Mouse (Mus musculus): ENCODE data around the gene Whrn. TPM values are rescaled to one million over a fixed set of nuclear protein-coding genes. Genes with fewer than 3 reads are reported as not detected.

Whrn gene
- polyA plus RNA-seq, 1 experiment from 2014 or later, result 5.0 TPM

DNA sequence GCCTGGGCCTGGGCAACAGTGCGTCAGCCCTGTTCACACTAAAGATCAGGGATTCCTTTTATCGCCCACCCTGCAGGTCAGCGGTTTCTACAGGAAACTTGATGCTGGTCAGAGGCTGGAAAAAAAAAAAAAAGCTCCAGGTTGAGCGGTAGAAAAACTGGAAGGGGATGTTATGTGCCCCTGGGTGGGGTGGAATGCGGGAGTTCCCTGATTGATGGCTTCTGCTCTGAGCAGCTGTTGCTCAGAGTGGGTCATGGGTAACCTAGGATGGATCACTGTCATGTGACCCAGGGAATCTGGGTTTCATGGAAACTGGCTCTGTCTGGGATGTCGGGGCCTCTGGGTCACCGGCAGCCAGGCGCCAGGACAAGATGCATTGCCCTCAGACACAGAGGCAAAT is 69.5 kb downstream of the Whrn start:
- Histone ChIP-seq H3K27me3 (replicated peaks; ENCODE audit: control insufficient read depth, insufficient read depth, low read length) (no peaks in the 10 kb centered on the region), H3K4me2 (ENCODE audit: low read length) (no peak overlapping the region), H3K36me3 (ENCODE audit: control insufficient read depth, insufficient read depth, low read length) (no peaks in the 10 kb centered on the region), H3K27ac (ENCODE audit: low read depth, low read length) (no peak overlapping the region), H3K9me3 (ENCODE audit: control insufficient read depth, low read length) (no peaks in the 10 kb centered on the region), H3K9ac (ENCODE audit: low read depth, low read length) (no peak overlapping the region), H3K4me1 (ENCODE audit: control insufficient read depth, insufficient read depth, low read depth, low read length) (no peaks in the 10 kb centered on the region), H3K4me3 (ENCODE audit: low read length) (no peak overlapping the region)
- 67% methylated on average over 8 of the region's 8 CpGs for WGBS
- no peak for ATAC-seq

GRCm38 (mm10) chr4:63423811-63424210 is 72.0 kb downstream of the Whrn start:
- H3K27me3 ChIP-seq (replicated peaks; ENCODE audit: control insufficient read depth, insufficient read depth, low read length), result no peaks in the 10 kb centered on the region
- H3K36me3 ChIP-seq (ENCODE audit: control insufficient read depth, insufficient read depth, low read length), result no peaks in the 10 kb centered on the region
- H3K4me3 ChIP-seq (ENCODE audit: low read length), result no peak overlapping the region
- H3K4me2 ChIP-seq (ENCODE audit: low read length), result no peak overlapping the region
- no peak overlapping the region for H3K9ac ChIP-seq (ENCODE audit: low read depth, low read length)
- no peak for ATAC-seq
- 27% methylated on average over 5 of the region's 5 CpGs for WGBS
- no peaks in the 10 kb centered on the region for H3K9me3 ChIP-seq (ENCODE audit: control insufficient read depth, low read length)
- H3K4me1 ChIP-seq (ENCODE audit: control insufficient read depth, insufficient read depth, low read depth, low read length), result no peaks in the 10 kb centered on the region
- no peak overlapping the region for H3K27ac ChIP-seq (ENCODE audit: low read depth, low read length)

DNA sequence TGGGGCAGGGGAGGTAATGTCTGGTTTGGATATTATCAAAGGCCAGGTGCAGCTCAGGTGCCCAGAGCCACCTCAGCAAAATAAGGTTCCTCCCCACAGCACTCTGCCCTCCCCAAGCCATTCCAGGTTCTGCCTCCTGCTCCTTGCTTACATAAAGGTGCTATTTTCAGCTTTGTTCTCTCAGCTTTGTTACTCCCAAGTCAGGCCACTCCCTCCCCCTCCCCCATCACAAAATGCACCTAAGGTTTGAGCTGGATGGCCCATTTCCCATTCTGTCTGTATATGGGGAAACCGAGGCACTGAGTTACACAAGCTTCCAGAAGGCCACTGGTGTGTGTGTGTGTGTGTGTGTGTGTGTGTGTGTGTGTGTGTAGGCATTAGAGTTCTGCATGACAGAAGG is 72.6 kb downstream of the Whrn start:
- 74% methylated on average over 1 of the region's 1 CpGs for WGBS
- Histone ChIP-seq H3K9me3 (ENCODE audit: control insufficient read depth, low read length) (no peaks in the 10 kb centered on the region), H3K4me3 (ENCODE audit: low read length) (no peak overlapping the region), H3K4me1 (ENCODE audit: control insufficient read depth, insufficient read depth, low read depth, low read length) (no peaks in the 10 kb centered on the region), H3K4me2 (ENCODE audit: low read length) (no peak overlapping the region), H3K36me3 (ENCODE audit: control insufficient read depth, insufficient read depth, low read length) (no peaks in the 10 kb centered on the region), H3K9ac (ENCODE audit: low read depth, low read length) (no peak overlapping the region), H3K27me3 (replicated peaks; ENCODE audit: control insufficient read depth, insufficient read depth, low read length) (no peaks in the 10 kb centered on the region), H3K27ac (ENCODE audit: low read depth, low read length) (no peak overlapping the region)
- no peak for ATAC-seq

GRCm38 (mm10) chr4:63420143-63420920 is 75.5 kb downstream of the Whrn start:
- no peak overlapping the region for H3K4me2 ChIP-seq (ENCODE audit: low read length)
- no peak for ATAC-seq
- no peaks in the 10 kb centered on the region for H3K27me3 ChIP-seq (replicated peaks; ENCODE audit: control insufficient read depth, insufficient read depth, low read length)
- H3K9ac ChIP-seq (ENCODE audit: low read depth, low read length), result no peak overlapping the region
- H3K36me3 ChIP-seq (ENCODE audit: control insufficient read depth, insufficient read depth, low read length), result no peaks in the 10 kb centered on the region
- H3K4me1 ChIP-seq (ENCODE audit: control insufficient read depth, insufficient read depth, low read depth, low read length), result peaks cover 2% of the 10 kb centered on the region; the same call in 1 of the 2 replicates
- no peak overlapping the region for H3K27ac ChIP-seq (ENCODE audit: low read depth, low read length)
- WGBS, result 54% methylated on average over 14 of the region's 14 CpGs
- no peaks in the 10 kb centered on the region for H3K9me3 ChIP-seq (ENCODE audit: control insufficient read depth, low read length)
- no peak overlapping the region for H3K4me3 ChIP-seq (ENCODE audit: low read length)

- no peak overlapping the region for H3K4me2 ChIP-seq (ENCODE audit: low read length)
- no peak overlapping the region for H3K27ac ChIP-seq (ENCODE audit: low read depth, low read length)
- ATAC-seq, result no peak
- no peaks in the 10 kb centered on the region for H3K36me3 ChIP-seq (ENCODE audit: control insufficient read depth, insufficient read depth, low read length)
- H3K9me3 ChIP-seq (ENCODE audit: control insufficient read depth, low read length), result no peaks in the 10 kb centered on the region
- H3K9ac ChIP-seq (ENCODE audit: low read depth, low read length), result no peak overlapping the region
- H3K4me3 ChIP-seq (ENCODE audit: low read length), result no peak overlapping the region
- 82% methylated on average over 11 of the region's 11 CpGs for WGBS
- H3K4me1 ChIP-seq (ENCODE audit: control insufficient read depth, insufficient read depth, low read depth, low read length), result peaks cover 2% of the 10 kb centered on the region; the same call in 1 of the 2 replicates
- H3K27me3 ChIP-seq (replicated peaks; ENCODE audit: control insufficient read depth, insufficient read depth, low read length), result no peaks in the 10 kb centered on the region
These were observed 77.5 kb downstream of the Whrn start for GRCm38 (mm10) chr4:63418270-63418669.

- Histone ChIP-seq H3K36me3 (ENCODE audit: control insufficient read depth, insufficient read depth, low read length) (no peaks in the 10 kb centered on the region), H3K4me1 (ENCODE audit: control insufficient read depth, insufficient read depth, low read depth, low read length) (peaks cover 2% of the 10 kb centered on the region; the same call in 1 of the 2 replicates), H3K9ac (ENCODE audit: low read depth, low read length) (0 out of 2 replicates have a peak overlapping the region, but pooled peaks have one; percentile 39), H3K27me3 (replicated peaks; ENCODE audit: control insufficient read depth, insufficient read depth, low read length) (no peaks in the 10 kb centered on the region), H3K4me2 (ENCODE audit: low read length) (no peak overlapping the region), H3K27ac (ENCODE audit: low read depth, low read length) (no peak overlapping the region), H3K9me3 (ENCODE audit: control insufficient read depth, low read length) (no peaks in the 10 kb centered on the region), H3K4me3 (ENCODE audit: low read length) (no peak overlapping the region)
- ATAC-seq, result peak; percentile 83
- 16% methylated on average over 9 of the region's 9 CpGs for WGBS
These were observed 78.4 kb downstream of the Whrn start for GRCm38 (mm10) chr4:63417318-63417957.

DNA sequence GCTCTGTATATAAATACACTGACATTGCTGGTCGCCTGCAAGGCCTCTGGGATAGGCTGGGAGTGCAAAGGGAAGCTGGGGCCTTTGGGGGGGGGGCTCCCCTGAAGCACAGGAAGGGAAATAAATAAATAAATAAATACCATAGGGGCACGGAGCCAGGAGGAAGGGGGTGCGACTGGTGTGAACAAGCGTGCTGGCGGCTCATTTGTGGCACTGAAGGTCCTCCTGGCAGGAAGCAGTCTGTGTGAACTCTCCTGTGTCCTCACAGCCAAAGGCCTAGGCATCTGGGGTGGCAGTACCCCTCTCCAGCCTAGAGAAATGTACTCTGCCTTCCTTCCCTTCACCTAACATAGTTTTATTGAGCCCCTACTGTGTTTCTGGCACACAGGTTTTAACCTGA is 80.8 kb downstream of the Whrn start:
- no peak for ATAC-seq
- WGBS, result 83% methylated on average over 5 of the region's 5 CpGs
- Histone ChIP-seq H3K27me3 (replicated peaks; ENCODE audit: control insufficient read depth, insufficient read depth, low read length) (no peaks in the 10 kb centered on the region), H3K9me3 (ENCODE audit: control insufficient read depth, low read length) (no peaks in the 10 kb centered on the region), H3K9ac (ENCODE audit: low read depth, low read length) (no peak overlapping the region), H3K27ac (ENCODE audit: low read depth, low read length) (no peak overlapping the region), H3K4me2 (ENCODE audit: low read length) (no peak overlapping the region), H3K36me3 (ENCODE audit: control insufficient read depth, insufficient read depth, low read length) (no peaks in the 10 kb centered on the region), H3K4me3 (ENCODE audit: low read length) (no peak overlapping the region), H3K4me1 (ENCODE audit: control insufficient read depth, insufficient read depth, low read depth, low read length) (peaks cover 8% of the 10 kb centered on the region)

- H3K4me1 ChIP-seq (ENCODE audit: control insufficient read depth, insufficient read depth, low read depth, low read length), result peaks cover 27% of the 10 kb centered on the region
- no peaks in the 10 kb centered on the region for H3K36me3 ChIP-seq (ENCODE audit: control insufficient read depth, insufficient read depth, low read length)
- no peaks in the 10 kb centered on the region for H3K9me3 ChIP-seq (ENCODE audit: control insufficient read depth, low read length)
- H3K4me2 ChIP-seq (ENCODE audit: low read length), result no peak overlapping the region; the same call in none of the 2 replicates
- 73% methylated on average over 5 of the region's 5 CpGs for WGBS
- ATAC-seq, result no peak
- no peaks in the 10 kb centered on the region for H3K27me3 ChIP-seq (replicated peaks; ENCODE audit: control insufficient read depth, insufficient read depth, low read length)
- H3K9ac ChIP-seq (ENCODE audit: low read depth, low read length), result no peak overlapping the region
- no peak overlapping the region for H3K4me3 ChIP-seq (ENCODE audit: low read length)
- H3K27ac ChIP-seq (ENCODE audit: low read depth, low read length), result no peak overlapping the region
These were observed 84.6 kb downstream of the Whrn start for GRCm38 (mm10) chr4:63411222-63411621.

DNA sequence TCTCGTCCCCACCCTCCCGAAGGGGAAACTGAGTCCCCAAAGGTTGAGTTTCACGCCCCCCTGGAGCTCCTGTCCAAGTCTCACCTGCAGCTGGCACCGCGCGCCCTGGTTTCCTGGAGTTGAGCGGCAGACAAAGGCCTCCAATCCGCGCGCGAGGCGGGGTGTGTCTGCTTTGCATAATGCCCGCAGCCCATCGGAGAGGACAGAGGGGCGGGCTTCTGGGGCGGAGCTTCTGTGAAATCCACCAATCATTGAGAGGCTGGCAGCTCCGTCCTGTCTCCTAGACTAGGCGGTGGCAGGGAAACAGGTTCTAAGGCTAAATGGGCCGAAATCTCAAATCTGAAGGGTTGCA is 85.2 kb downstream of the Whrn start:
- H3K4me2 ChIP-seq (ENCODE audit: low read length), result peak overlapping the region; percentile 99
- 0% methylated on average over 19 of the region's 19 CpGs for WGBS
- peak overlapping the region; percentile 77 for H3K4me3 ChIP-seq (ENCODE audit: low read length)
- ATAC-seq, result peak; percentile 92
- H3K9me3 ChIP-seq (ENCODE audit: control insufficient read depth, low read length), result no peaks in the 10 kb centered on the region
- H3K9ac ChIP-seq (ENCODE audit: low read depth, low read length), result peak overlapping the region; percentile 70
- no peaks in the 10 kb centered on the region for H3K27me3 ChIP-seq (replicated peaks; ENCODE audit: control insufficient read depth, insufficient read depth, low read length)
- H3K4me1 ChIP-seq (ENCODE audit: control insufficient read depth, insufficient read depth, low read depth, low read length), result peaks cover 27% of the 10 kb centered on the region
- H3K36me3 ChIP-seq (ENCODE audit: control insufficient read depth, insufficient read depth, low read length), result no peaks in the 10 kb centered on the region
- H3K27ac ChIP-seq (ENCODE audit: low read depth, low read length), result peak overlapping the region; percentile 71; the same call in 1 of the 2 replicates
